Mouse (Mus musculus) heart, embryonic 16.5 days (tissue): ENCODE data around the gene Ankrd52. TPM values are rescaled to one million over a fixed set of nuclear protein-coding genes. Genes with fewer than 3 reads are reported as not detected.
"Not testable (repeated sequence)": the region's sequence is repeated elsewhere in the genome, so short reads cannot be mapped to it uniquely, and the experiment has no call there.

ENCODE experiments used
- ATAC-seq: fragments of 200-750 bp; cut with Nextera tagmentation; replicated peaks from 2 replicates; pipeline ENCODE4 v1.8.0; 2017; ENCODE audit warnings: moderate number of reproducible peaks; ENCODE audit not compliant: insufficient read depth, low FRiP score; ENCODE audit errors: extremely low read depth
- H3K27ac ChIP-seq: fragments of 300-500 bp; sonication (generic); 2 replicates; pipeline ENCODE4 v1.5.1; 2014; ENCODE audit warnings: mild to moderate bottlenecking, low read length, control low read depth, moderate library complexity
- H3K27me3 ChIP-seq: fragments of 300-500 bp; sonication (generic); 2 replicates; pipeline ENCODE4 v1.6.1; 2014; ENCODE audit warnings: low read length, mixed read lengths; ENCODE audit not compliant: control insufficient read depth, insufficient read depth
- H3K36me3 ChIP-seq: fragments of 300-500 bp; sonication (generic); 2 replicates; pipeline ENCODE4 v1.6.1; 2014; ENCODE audit not compliant: control insufficient read depth, insufficient read depth
- H3K4me1 ChIP-seq: fragments of 300-500 bp; sonication (generic); 2 replicates; pipeline ENCODE4 v1.6.1; 2014; ENCODE audit warnings: low read length, mixed read lengths; ENCODE audit not compliant: control insufficient read depth, insufficient read depth
- H3K4me2 ChIP-seq: fragments of 300-500 bp; sonication (generic); 2 replicates; pipeline ENCODE4 v1.6.1; 2014; ENCODE audit warnings: low read depth, mild to moderate bottlenecking, control low read depth, low read length
- H3K4me3 ChIP-seq: fragments of 300-500 bp; sonication (generic); 2 replicates; pipeline ENCODE4 v1.5.1; 2014; ENCODE audit warnings: mild to moderate bottlenecking, control low read depth, low read length
- H3K9ac ChIP-seq: fragments of 300-500 bp; sonication (generic); 2 replicates; pipeline ENCODE4 v1.6.1; 2014; ENCODE audit warnings: low read length, control low read depth
- H3K9me3 ChIP-seq: fragments of 300-500 bp; sonication (generic); replicated peaks from 2 replicates; pipeline ENCODE4 v1.6.1; 2016; ENCODE audit warnings: low read length; ENCODE audit not compliant: control insufficient read depth
- WGBS: fragments of 180-500 bp; shearing (Covaris S2); extraction: QIAGEN DNeasy Blood & Tissue Kit; methylation state at CpG from one replicate; pipeline ENCODE4 v1.1.7; 2014; 5-methylcytosine and 5-hydroxymethylcytosine counted together
- polyA plus RNA-seq: library from polyadenylated mRNA; unstranded; fragments of >200 nt; fragmentation: Nextera tagmentation; extraction: Ambion mirVana; gene quantifications from 2 replicates; pipeline ENCODE4 v1.2.1, GENCODE M21; 2015

Gene Ankrd52
- 8.1 and 8.5 TPM in 2 replicates for polyA plus RNA-seq

- H3K4me3 ChIP-seq, result peak within 1 kb of the TSS; percentile 95
- ATAC-seq, result peak; percentile 91
- peak within 1 kb of the TSS; percentile 99 for H3K9ac ChIP-seq
- peaks cover 4% of the 10 kb centered on the region for H3K9me3 ChIP-seq
- under 1% methylated on average over 69 of the region's 73 CpGs for WGBS
- peak within 1 kb of the TSS; percentile 93 for H3K4me2 ChIP-seq
- no peaks in the 10 kb centered on the region for H3K27me3 ChIP-seq
- H3K27ac ChIP-seq, result peak within 1 kb of the TSS; percentile 93
- peaks cover 19% of the 10 kb centered on the region for H3K36me3 ChIP-seq
- H3K4me1 ChIP-seq, result peaks cover 18% of the 10 kb centered on the region
These were observed at the start of gene Ankrd52 for GRCm38 (mm10) chr10:128376455-128377211. Gene Ankrd52, plus strand, starts transcription at chr10:128377115.

- Histone ChIP-seq H3K27me3 (no peaks in the 10 kb centered on the region), H3K36me3 (peaks cover 31% of the 10 kb centered on the region), H3K27ac (no peak overlapping the region), H3K9me3 (no peaks in the 10 kb centered on the region), H3K4me2 (no peak overlapping the region), H3K4me1 (peaks cover 10% of the 10 kb centered on the region), H3K9ac (no peak overlapping the region), H3K4me3 (no peak overlapping the region)
- 88% methylated on average over 10 of the region's 10 CpGs for WGBS
- ATAC-seq, result no peak
These were observed 49.3 kb upstream of the Ankrd52 start for GRCm38 (mm10) chr10:128327610-128328009.

GRCm38 (mm10) chr10:128332358-128333249 is 44.3 kb upstream of the Ankrd52 start:
- H3K4me3 ChIP-seq, H3K36me3 ChIP-seq, H3K4me2 ChIP-seq, H3K9ac ChIP-seq, H3K27ac ChIP-seq, ATAC-seq, H3K9me3 ChIP-seq, H3K27me3 ChIP-seq: not testable (repeated sequence)
- H3K4me1 ChIP-seq, result peaks cover 12% of the 10 kb centered on the region
- 81% methylated on average over 6 of the region's 6 CpGs for whole genome bisulfite sequencing

- H3K4me3 ChIP-seq, result no peak overlapping the region
- no peak overlapping the region for H3K9ac ChIP-seq
- no peak overlapping the region for H3K4me2 ChIP-seq
- H3K27me3 ChIP-seq, result no peaks in the 10 kb centered on the region
- no peaks in the 10 kb centered on the region for H3K36me3 ChIP-seq
- peaks cover 29% of the 10 kb centered on the region for H3K4me1 ChIP-seq
- ATAC-seq, result no peak
- H3K9me3 ChIP-seq, result no peaks in the 10 kb centered on the region
- 1% methylated on average over 4 of the region's 4 CpGs for WGBS
- H3K27ac ChIP-seq, result peak overlapping the region; percentile 94
These were observed 41.3 kb upstream of the Ankrd52 start for GRCm38 (mm10) chr10:128335582-128335981.

- no peak overlapping the region for H3K4me3 ChIP-seq
- ATAC-seq, result no peak
- peak overlapping the region; percentile 42; the same call in 1 of the 2 replicates for H3K9ac ChIP-seq
- no peak overlapping the region for H3K4me2 ChIP-seq
- no peaks in the 10 kb centered on the region for H3K36me3 ChIP-seq
- peaks cover 31% of the 10 kb centered on the region for H3K4me1 ChIP-seq
- H3K27ac ChIP-seq, result peak overlapping the region; percentile 94
- no peaks in the 10 kb centered on the region for H3K27me3 ChIP-seq
- WGBS, result 85% methylated on average over 3 of the region's 3 CpGs
- H3K9me3 ChIP-seq, result no peaks in the 10 kb centered on the region
These were observed 40.7 kb upstream of the Ankrd52 start for GRCm38 (mm10) chr10:128336195-128336594.

GRCm38 (mm10) chr10:128336597-128336996 is 40.3 kb upstream of the Ankrd52 start:
- peaks cover 35% of the 10 kb centered on the region for H3K4me1 ChIP-seq
- no peaks in the 10 kb centered on the region for H3K27me3 ChIP-seq
- no peaks in the 10 kb centered on the region for H3K9me3 ChIP-seq
- no peaks in the 10 kb centered on the region for H3K36me3 ChIP-seq
- H3K9ac ChIP-seq, result no peak overlapping the region
- 70% methylated on average over 3 of the region's 3 CpGs for WGBS
- H3K4me2 ChIP-seq, result peak overlapping the region; percentile 77
- H3K27ac ChIP-seq, result peak overlapping the region; percentile 94
- ATAC-seq, result no peak
- H3K4me3 ChIP-seq, result no peak overlapping the region

- Histone ChIP-seq H3K4me1 (peaks cover 40% of the 10 kb centered on the region), H3K36me3 (no peaks in the 10 kb centered on the region), H3K9me3 (no peaks in the 10 kb centered on the region), H3K27me3 (no peaks in the 10 kb centered on the region), H3K4me2 (peak within 1 kb of the TSS; percentile 86), H3K9ac (peak within 1 kb of the TSS; percentile 98), H3K27ac (peak within 1 kb of the TSS; percentile 97), H3K4me3 (peak within 1 kb of the TSS; percentile 100)
- ATAC-seq, result peak; percentile 98
- 1% methylated on average over 60 of the region's 61 CpGs for WGBS
These were observed 39.4 kb upstream of the Ankrd52 start, which contains the start of gene Cs for GRCm38 (mm10) chr10:128337306-128338181. Gene Cs, plus strand, starts transcription at chr10:128337734.

- peak overlapping the region; percentile 100 for H3K4me3 ChIP-seq
- no peaks in the 10 kb centered on the region for H3K36me3 ChIP-seq
- H3K9me3 ChIP-seq, result no peaks in the 10 kb centered on the region
- WGBS, result 10% methylated on average over 5 of the region's 5 CpGs
- peak overlapping the region; percentile 98 for H3K9ac ChIP-seq
- H3K4me2 ChIP-seq, result peak overlapping the region; percentile 86
- peak overlapping the region; percentile 97 for H3K27ac ChIP-seq
- peaks cover 44% of the 10 kb centered on the region for H3K4me1 ChIP-seq
- H3K27me3 ChIP-seq, result no peaks in the 10 kb centered on the region
- no peak for ATAC-seq
These were observed 38.5 kb upstream of the Ankrd52 start for GRCm38 (mm10) chr10:128338415-128338814.
